Mouse (Mus musculus): ENCODE results near the gene Dzip1l. TPM values are rescaled to one million over a fixed set of nuclear protein-coding genes. Genes with fewer than 3 reads are reported as not detected.
A peak's percentile ranks its signal among the peaks of the same experiment; 100 is the strongest.

Gene Dzip1l
- polyA plus RNA-seq, 1 experiment from 2014 or later: 8.8 TPM

DNA sequence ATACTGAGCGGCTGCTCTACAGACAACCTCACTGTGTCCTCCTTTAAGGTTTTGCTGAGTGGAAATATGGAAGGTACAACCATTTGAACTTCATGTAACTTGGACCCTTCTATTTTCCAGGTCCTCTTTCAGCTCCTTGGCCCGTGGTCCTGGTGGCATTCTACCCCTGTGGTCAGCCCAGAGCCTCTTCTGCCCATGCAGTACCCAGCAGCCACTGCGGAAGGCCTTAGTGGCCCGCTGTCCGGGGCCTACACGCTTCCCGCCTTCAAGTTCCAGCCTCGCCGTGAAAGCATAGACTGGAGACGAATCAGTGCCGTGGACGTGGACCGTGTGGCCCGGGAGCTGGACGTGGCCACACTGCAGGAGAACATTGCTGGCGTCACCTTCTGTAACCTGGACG lies 7.9 kb downstream of the Dzip1l start:
- H3K27ac ChIP-seq (ENCODE audit: low read length): no peak overlapping the region
- ATAC-seq: peak; percentile 34; the same call in 1 of the 2 replicates
- WGBS: 96% methylated on average over 17 of the region's 17 CpGs

DNA sequence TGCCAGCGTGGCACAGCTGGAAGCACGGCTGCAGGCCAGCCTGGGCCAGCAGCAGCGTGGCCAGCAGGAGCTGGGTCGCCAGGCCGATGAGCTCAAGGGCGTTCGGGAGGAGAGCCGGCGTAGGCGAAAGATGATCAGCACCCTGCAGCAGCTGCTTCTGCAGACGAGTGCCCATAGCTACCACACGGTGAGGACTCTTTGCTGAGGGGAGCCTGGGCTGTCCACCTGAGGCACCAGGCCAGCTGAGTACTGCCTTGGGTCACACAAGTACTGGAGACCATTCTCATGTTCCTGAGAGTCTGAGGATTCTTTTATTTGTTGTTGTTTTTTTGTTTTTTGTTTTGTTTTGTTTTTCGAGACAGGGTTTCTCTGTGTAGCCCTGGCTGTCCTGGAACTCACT lies 8.4 kb downstream of the Dzip1l start:
- Histone ChIP-seq H3K9me3 (replicated peaks; ENCODE audit: control insufficient read depth, low read length, poor library complexity, severe bottlenecking) (no peaks in the 10 kb centered on the region), H3K27ac (ENCODE audit: low read length) (no peak overlapping the region), H3K27me3 (ENCODE audit: control insufficient read depth, insufficient read depth, low read depth, low read length) (no peaks in the 10 kb centered on the region), H3K9ac (ENCODE audit: low read depth, low read length) (no peak overlapping the region), H3K4me1 (ENCODE audit: control insufficient read depth, insufficient read depth, low read length) (no peaks in the 10 kb centered on the region), H3K4me2 (ENCODE audit: low read length) (no peak overlapping the region), H3K36me3 (ENCODE audit: control insufficient read depth, insufficient read depth, low read length) (0 out of 2 replicates have a peak, but pooled peaks cover 4% of the 10 kb centered on the region), H3K4me3 (ENCODE audit: low read depth, low read length) (no peak overlapping the region)
- ATAC-seq: no peak
- 94% methylated on average over 13 of the region's 13 CpGs for WGBS

More for the DNA sequence above, 7.9 kb downstream of the Dzip1l start:
- H3K4me1 ChIP-seq (ENCODE audit: control insufficient read depth, insufficient read depth, low read length): no peaks in the 10 kb centered on the region
- H3K9me3 ChIP-seq (replicated peaks; ENCODE audit: control insufficient read depth, low read length, poor library complexity, severe bottlenecking): no peaks in the 10 kb centered on the region
- no peak overlapping the region for H3K9ac ChIP-seq (ENCODE audit: low read depth, low read length)
- H3K27me3 ChIP-seq (ENCODE audit: control insufficient read depth, insufficient read depth, low read depth, low read length): no peaks in the 10 kb centered on the region
- H3K4me3 ChIP-seq (ENCODE audit: low read depth, low read length): no peak overlapping the region
- H3K36me3 ChIP-seq (ENCODE audit: control insufficient read depth, insufficient read depth, low read length): 0 out of 2 replicates have a peak, but pooled peaks cover 4% of the 10 kb centered on the region
- no peak overlapping the region for H3K4me2 ChIP-seq (ENCODE audit: low read length)

DNA sequence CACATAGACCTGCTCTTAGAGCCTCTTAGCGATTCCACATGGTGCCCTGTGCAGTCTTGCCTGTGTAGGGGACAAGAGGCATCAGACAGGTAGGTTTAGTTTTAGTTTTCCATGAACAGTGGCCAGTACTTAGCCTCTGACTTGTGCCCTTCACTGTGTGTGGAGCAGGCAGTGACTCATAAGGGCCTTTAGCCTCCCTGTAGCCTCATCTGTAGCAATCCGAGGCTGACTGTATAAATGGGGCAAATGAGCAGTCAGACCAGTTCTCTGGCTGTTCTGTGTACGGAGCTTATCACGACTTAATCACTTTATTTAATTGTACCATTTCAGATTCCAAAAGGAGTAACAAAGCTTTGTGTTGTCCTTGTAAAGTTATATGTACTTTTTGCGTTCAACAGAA lies 10.7 kb downstream of the Dzip1l start:
- Histone ChIP-seq H3K9me3 (replicated peaks; ENCODE audit: control insufficient read depth, low read length, poor library complexity, severe bottlenecking) (no peaks in the 10 kb centered on the region), H3K4me3 (ENCODE audit: low read depth, low read length) (no peak overlapping the region), H3K27me3 (ENCODE audit: control insufficient read depth, insufficient read depth, low read depth, low read length) (no peaks in the 10 kb centered on the region), H3K4me1 (ENCODE audit: control insufficient read depth, insufficient read depth, low read length) (no peaks in the 10 kb centered on the region), H3K9ac (ENCODE audit: low read depth, low read length) (no peak overlapping the region), H3K36me3 (ENCODE audit: control insufficient read depth, insufficient read depth, low read length) (0 out of 2 replicates have a peak, but pooled peaks cover 4% of the 10 kb centered on the region), H3K27ac (ENCODE audit: low read length) (no peak overlapping the region), H3K4me2 (ENCODE audit: low read length) (no peak overlapping the region)
- WGBS: 93% methylated on average over 5 of the region's 5 CpGs
- ATAC-seq: no peak

DNA sequence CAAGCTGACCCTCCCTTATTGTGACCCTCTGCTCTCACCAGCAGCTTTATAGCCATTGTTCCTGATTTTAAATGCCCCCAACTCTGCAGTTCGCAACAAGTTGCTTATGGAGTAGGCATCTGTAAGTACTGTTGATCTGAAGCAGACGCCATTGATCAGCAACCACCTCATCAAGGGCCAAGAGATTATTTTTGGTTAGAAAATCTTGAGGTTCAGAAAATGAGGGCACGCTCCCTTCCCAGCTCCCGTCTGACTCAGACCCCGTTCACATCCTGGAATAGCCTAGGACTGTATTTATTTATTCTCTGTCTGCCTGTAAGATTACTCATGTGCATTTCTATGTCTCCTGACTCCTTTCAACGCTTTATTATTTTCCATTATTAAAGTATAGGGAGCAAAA lies 16.1 kb downstream of the Dzip1l start:
- 86% methylated on average over 6 of the region's 6 CpGs for WGBS
- no peak for ATAC-seq
- Histone ChIP-seq H3K4me1 (ENCODE audit: control insufficient read depth, insufficient read depth, low read length) (no peaks in the 10 kb centered on the region), H3K27ac (ENCODE audit: low read length) (no peak overlapping the region), H3K36me3 (ENCODE audit: control insufficient read depth, insufficient read depth, low read length) (0 out of 2 replicates have a peak, but pooled peaks cover 13% of the 10 kb centered on the region), H3K4me2 (ENCODE audit: low read length) (no peak overlapping the region), H3K9me3 (replicated peaks; ENCODE audit: control insufficient read depth, low read length, poor library complexity, severe bottlenecking) (no peaks in the 10 kb centered on the region), H3K4me3 (ENCODE audit: low read depth, low read length) (no peak overlapping the region), H3K9ac (ENCODE audit: low read depth, low read length) (no peak overlapping the region), H3K27me3 (ENCODE audit: control insufficient read depth, insufficient read depth, low read depth, low read length) (no peaks in the 10 kb centered on the region)

DNA sequence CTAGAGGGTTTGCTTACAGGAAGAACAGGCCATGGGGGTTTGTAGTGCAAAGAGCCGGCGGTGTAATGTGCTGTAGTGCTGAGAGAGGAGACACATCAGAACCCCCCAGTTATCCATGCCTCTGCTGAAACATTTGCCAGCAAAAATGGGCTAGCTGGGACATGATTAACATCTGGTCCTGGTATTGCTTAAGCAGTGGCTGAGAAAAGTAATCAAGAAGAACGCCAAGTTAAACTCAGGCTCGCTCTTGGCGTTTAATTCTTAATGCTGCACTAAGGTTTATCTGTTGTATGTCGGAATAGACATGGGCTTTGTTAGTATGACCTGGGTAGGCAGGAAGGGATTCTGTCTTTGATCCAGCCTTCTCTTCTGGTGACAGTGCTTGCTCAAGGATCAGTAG lies 16.8 kb downstream of the Dzip1l start:
- 95% methylated on average over 6 of the region's 6 CpGs for WGBS
- H3K27me3 ChIP-seq (ENCODE audit: control insufficient read depth, insufficient read depth, low read depth, low read length): no peaks in the 10 kb centered on the region
- no peaks in the 10 kb centered on the region for H3K4me1 ChIP-seq (ENCODE audit: control insufficient read depth, insufficient read depth, low read length)
- H3K36me3 ChIP-seq (ENCODE audit: control insufficient read depth, insufficient read depth, low read length): 0 out of 2 replicates have a peak, but pooled peaks cover 13% of the 10 kb centered on the region
- no peak overlapping the region for H3K27ac ChIP-seq (ENCODE audit: low read length)
- no peaks in the 10 kb centered on the region for H3K9me3 ChIP-seq (replicated peaks; ENCODE audit: control insufficient read depth, low read length, poor library complexity, severe bottlenecking)
- no peak overlapping the region for H3K4me3 ChIP-seq (ENCODE audit: low read depth, low read length)
- no peak overlapping the region for H3K9ac ChIP-seq (ENCODE audit: low read depth, low read length)
- ATAC-seq: no peak
- H3K4me2 ChIP-seq (ENCODE audit: low read length): no peak overlapping the region

DNA sequence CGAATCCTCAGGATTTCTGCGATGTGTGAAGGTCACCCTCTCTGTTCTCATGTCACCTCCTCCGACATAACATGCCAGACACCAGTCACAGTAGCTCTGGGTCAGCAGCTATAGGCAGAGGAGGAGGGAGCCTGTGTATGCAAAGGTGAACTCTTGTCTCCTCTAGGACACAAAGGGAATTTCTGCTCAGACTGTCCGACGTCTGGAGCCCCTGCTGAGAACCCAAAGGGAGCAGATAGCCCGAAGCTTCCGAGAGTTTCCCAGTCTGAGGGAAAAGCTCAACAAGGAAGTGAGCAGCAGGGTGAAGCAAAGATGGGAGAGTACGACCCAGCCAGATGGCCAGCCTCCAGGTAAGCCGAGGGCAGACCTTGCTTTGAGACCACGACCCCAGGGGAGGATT lies 31.5 kb downstream of the Dzip1l start:
- Histone ChIP-seq H3K4me3 (ENCODE audit: low read depth, low read length) (no peak overlapping the region), H3K27ac (ENCODE audit: low read length) (no peak overlapping the region), H3K4me1 (ENCODE audit: control insufficient read depth, insufficient read depth, low read length) (no peaks in the 10 kb centered on the region), H3K27me3 (ENCODE audit: control insufficient read depth, insufficient read depth, low read depth, low read length) (no peaks in the 10 kb centered on the region), H3K4me2 (ENCODE audit: low read length) (no peak overlapping the region), H3K36me3 (ENCODE audit: control insufficient read depth, insufficient read depth, low read length) (peaks cover 3% of the 10 kb centered on the region; the same call in 1 of the 2 replicates), H3K9ac (ENCODE audit: low read depth, low read length) (no peak overlapping the region), H3K9me3 (replicated peaks; ENCODE audit: control insufficient read depth, low read length, poor library complexity, severe bottlenecking) (no peaks in the 10 kb centered on the region)
- 83% methylated on average over 10 of the region's 10 CpGs for WGBS
- ATAC-seq: no peak

DNA sequence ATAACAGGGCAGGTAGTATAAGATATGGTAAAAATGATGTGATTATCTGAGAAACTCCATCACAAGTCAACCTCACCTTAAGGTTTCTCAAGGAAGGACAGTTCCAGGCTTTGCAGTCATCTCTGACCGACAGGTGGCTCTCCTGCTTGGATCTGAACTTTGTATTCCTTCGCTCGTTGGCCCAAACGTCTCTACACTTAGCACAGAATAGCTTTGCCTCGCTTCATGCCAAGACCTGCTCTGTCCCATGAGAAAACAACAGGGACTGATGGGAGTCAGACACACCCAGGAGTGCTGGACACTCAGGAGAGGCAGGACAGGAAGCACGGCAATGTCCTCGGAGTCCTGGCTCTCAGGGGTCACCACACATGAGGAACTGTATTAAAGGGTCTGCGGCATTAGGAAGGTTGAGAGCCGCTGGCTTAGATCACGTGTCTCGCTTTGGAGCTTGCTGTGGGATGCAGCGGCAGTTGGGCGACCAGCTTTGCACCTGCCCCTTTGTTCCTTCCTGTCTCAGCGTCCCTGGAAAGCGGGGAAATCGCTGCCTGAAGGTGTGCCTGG lies 32.4 kb downstream of the Dzip1l start:
- 72% methylated on average over 16 of the region's 16 CpGs for WGBS

DNA sequence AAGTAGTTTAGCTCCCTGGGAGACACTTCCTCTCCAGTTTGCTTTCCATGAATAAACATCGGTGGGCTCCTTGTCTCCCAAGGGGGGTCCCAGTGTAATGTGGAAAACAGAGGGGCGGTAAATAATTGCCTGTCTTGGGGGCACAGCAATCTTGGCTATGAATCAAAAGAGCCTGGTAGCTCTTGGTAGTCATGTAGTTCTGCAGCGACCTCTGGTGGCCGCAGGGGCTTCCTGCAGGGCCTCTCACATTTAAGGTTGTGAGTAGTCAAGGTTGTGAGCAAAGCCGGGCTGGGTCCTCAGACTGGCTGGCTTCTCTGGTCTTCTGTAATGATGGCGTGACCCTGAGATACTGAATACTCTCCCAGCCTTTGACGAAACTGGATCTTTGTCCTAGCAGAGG lies 33.1 kb downstream of the Dzip1l start:
- no peak overlapping the region for H3K4me2 ChIP-seq (ENCODE audit: low read length)
- H3K27me3 ChIP-seq (ENCODE audit: control insufficient read depth, insufficient read depth, low read depth, low read length): no peaks in the 10 kb centered on the region
- no peaks in the 10 kb centered on the region for H3K4me1 ChIP-seq (ENCODE audit: control insufficient read depth, insufficient read depth, low read length)
- H3K27ac ChIP-seq (ENCODE audit: low read length): no peak overlapping the region
- H3K4me3 ChIP-seq (ENCODE audit: low read depth, low read length): no peak overlapping the region
- 26% methylated on average over 7 of the region's 7 CpGs for WGBS
- peaks cover 5% of the 10 kb centered on the region; the same call in 1 of the 2 replicates for H3K36me3 ChIP-seq (ENCODE audit: control insufficient read depth, insufficient read depth, low read length)
- H3K9me3 ChIP-seq (replicated peaks; ENCODE audit: control insufficient read depth, low read length, poor library complexity, severe bottlenecking): no peaks in the 10 kb centered on the region
- ATAC-seq: peak; percentile 66; the same call in 1 of the 2 replicates
- H3K9ac ChIP-seq (ENCODE audit: low read depth, low read length): no peak overlapping the region

More for the DNA sequence above, 32.4 kb downstream of the Dzip1l start:
- H3K4me3 ChIP-seq (ENCODE audit: low read depth, low read length): no peak overlapping the region
- H3K27ac ChIP-seq (ENCODE audit: low read length): no peak overlapping the region
- no peak overlapping the region for H3K9ac ChIP-seq (ENCODE audit: low read depth, low read length)
- no peaks in the 10 kb centered on the region for H3K9me3 ChIP-seq (replicated peaks; ENCODE audit: control insufficient read depth, low read length, poor library complexity, severe bottlenecking)
- ATAC-seq: no peak
- peaks cover 3% of the 10 kb centered on the region; the same call in 1 of the 2 replicates for H3K36me3 ChIP-seq (ENCODE audit: control insufficient read depth, insufficient read depth, low read length)
- H3K4me1 ChIP-seq (ENCODE audit: control insufficient read depth, insufficient read depth, low read length): no peaks in the 10 kb centered on the region
- no peaks in the 10 kb centered on the region for H3K27me3 ChIP-seq (ENCODE audit: control insufficient read depth, insufficient read depth, low read depth, low read length)
- H3K4me2 ChIP-seq (ENCODE audit: low read length): no peak overlapping the region

DNA sequence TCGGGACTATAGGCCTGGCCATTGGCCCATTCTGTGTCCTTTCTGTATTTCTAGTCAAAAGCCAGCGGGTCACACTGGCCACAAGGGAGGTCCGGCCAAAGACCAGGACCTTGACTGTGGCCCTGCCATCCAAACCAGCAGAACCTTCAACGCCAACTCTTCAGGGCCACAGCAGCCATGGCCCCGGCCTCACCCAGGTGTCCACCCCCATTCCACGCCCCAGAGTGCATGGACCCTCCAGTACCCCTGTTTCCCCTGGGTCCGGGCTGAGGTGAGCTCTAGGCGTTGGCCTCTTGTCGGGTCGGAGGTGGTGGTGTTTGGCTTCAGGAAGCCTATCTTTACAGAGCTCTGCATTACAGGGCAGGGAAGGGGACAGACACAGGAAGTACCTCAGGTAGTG lies 33.6 kb downstream of the Dzip1l start:
- Histone ChIP-seq H3K4me1 (ENCODE audit: control insufficient read depth, insufficient read depth, low read length) (no peaks in the 10 kb centered on the region), H3K9ac (ENCODE audit: low read depth, low read length) (no peak overlapping the region), H3K27me3 (ENCODE audit: control insufficient read depth, insufficient read depth, low read depth, low read length) (no peaks in the 10 kb centered on the region), H3K36me3 (ENCODE audit: control insufficient read depth, insufficient read depth, low read length) (peaks cover 7% of the 10 kb centered on the region; the same call in 1 of the 2 replicates), H3K4me2 (ENCODE audit: low read length) (no peak overlapping the region), H3K4me3 (ENCODE audit: low read depth, low read length) (no peak overlapping the region), H3K9me3 (replicated peaks; ENCODE audit: control insufficient read depth, low read length, poor library complexity, severe bottlenecking) (no peaks in the 10 kb centered on the region), H3K27ac (ENCODE audit: low read length) (no peak overlapping the region)
- peak; percentile 45; the same call in 1 of the 2 replicates for ATAC-seq
- WGBS: 95% methylated on average over 10 of the region's 10 CpGs

Data from midbrain, embryonic 16.5 days (tissue).